Mouse (Mus musculus): ENCODE measurements around the gene Ston2.

Gene Ston2

DNA sequence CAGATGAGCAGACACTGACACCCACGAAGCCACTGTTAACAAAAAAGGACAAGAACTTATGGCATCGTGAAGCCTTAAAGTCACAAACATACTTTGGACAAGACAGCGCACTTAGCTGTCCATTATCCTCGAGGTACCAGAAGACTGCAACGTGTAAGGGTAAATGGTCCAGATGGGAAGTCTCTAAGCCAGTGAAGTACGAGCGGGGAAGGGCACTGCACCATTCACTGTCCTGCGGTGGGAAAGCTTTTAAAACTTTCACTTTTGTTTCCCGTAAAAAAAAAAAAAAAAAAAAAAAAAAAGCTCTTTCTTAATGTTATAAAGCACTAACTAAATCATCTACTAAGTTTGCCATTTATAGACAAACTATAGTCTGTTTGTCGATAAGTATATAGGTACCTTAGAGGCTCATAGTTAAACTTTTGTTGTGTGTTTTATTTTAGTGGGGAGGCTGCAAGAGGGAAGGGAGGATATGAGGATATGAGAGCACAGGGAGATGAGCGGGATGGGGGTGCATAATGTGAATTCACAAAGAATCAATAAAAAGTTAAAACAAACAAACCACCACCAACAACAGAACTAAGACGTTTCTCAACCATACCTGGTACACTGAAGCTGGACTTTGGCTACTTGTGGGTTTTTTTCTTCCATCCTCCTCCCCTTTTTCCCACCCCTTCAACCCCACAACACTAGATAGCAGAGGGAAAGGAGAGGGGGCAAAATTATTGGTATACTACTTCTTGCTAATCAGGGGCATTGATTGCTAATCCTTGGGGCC, 127.4 kb downstream of the Ston2 start:
- no peak for DNase-seq (ENCODE audit: low spot score)

DNA sequence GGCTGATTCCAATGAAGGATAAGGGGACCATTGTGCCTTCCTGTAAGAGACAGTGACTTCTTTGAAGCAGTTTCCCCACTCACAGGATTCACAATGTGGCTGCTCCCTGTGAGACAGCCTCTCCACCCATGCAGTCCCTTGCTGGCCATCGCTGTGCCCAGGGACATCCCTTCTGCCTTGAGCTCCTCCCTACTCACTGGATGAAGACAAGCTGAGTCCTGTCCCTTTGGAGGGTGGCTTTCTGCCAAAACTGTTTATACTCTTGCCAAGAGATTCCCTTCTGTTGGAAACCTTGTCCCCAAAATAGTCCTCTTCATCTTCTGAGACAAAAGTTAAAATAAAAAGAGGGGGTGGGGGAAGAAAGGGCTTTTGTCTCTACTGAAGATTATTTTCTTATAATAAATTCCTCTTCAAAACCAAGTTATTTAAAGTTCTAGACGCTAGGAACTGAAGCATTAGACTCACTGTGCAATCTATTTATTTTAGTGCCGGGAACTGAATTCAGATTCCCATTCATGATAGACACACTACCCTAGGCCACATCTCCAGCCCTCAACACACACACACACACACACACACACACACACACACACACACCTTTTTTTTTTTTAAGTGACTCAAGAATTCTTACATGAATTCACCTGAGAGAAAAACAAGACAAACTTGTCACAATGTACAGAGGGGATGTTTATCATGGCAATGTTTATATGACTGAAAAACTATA, 133.6 kb downstream of the Ston2 start:
- no peak for DNase-seq (ENCODE audit: low spot score)

DNA sequence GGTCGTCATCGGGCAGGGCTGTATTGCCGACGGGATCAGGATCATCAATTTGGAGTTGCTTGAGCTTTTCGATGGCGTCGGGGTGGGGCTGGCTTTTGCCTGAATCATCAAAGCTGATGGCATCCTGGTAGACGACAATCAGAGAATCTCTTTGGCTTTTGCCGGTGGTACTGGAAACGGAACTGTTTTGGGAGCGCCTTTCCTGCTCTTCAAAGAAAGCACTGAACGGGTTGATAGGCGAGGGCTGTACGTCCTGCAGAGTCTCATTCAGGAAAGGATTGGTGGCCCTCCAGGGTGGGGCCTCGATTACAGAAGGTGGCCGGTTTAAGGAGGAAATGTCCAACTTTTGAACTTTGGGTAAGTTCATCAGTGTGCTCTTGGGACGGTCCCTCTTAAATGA, 139.8 kb downstream of the Ston2 start:
- DNase-seq (ENCODE audit: low spot score): no peak

- DNase-seq (ENCODE audit: low spot score): no peak
These were observed 142.6 kb downstream of the Ston2 start for GRCm38 (mm10) chr12:91645361-91646123.

- no peak for DNase-seq (ENCODE audit: low spot score)
These were observed 145.0 kb downstream of the Ston2 start for GRCm38 (mm10) chr12:91643221-91643620.

GRCm38 (mm10) chr12:91642426-91643093, 145.6 kb downstream of the Ston2 start:
- DNase-seq (ENCODE audit: low spot score): no peak

- peak; percentile 71 for DNase-seq (ENCODE audit: low spot score)
These were observed 146.5 kb downstream of the Ston2 start for GRCm38 (mm10) chr12:91641631-91642141.

- peak; percentile 15 for DNase-seq (ENCODE audit: low spot score)
These were observed 147.1 kb downstream of the Ston2 start for GRCm38 (mm10) chr12:91641133-91641532.

DNA sequence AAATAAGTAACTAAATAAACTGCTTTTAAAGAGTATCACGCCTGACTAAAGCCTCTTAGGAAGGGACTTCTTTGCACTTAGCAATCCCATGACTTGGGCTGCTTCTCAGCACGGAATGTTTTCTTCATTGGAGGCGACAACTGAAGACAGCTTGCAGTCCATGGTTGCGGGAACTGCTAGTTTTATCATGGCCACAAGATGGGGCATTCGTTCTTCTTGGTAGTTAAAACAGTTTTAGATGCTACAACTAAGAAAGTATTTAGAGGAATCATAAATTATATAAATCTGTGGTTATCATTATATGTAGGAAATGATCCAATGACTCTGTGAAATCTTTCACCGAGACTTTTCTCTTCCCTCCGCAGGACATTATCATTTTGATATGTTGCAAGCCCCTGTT, 147.5 kb downstream of the Ston2 start:
- DNase-seq (ENCODE audit: low spot score): peak; percentile 83

DNA sequence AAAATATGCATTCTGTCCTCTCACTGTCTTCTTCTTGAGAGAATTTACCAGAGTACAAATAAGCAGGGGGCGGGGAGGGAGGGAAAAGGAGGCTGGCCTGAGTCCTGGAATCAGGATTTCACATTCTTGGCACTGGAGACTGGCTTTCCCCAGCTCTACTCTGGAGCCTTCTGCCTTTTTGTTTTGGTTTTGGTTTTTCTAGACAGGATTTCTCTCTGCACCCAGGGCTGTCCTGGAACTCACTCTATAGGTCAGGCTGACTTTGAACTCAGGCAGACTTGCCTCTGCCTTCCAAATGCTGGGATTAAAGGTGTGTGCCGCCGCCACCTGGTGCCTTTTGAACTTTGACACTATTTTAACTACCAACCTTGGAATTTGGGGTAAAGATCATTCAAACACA, 149.8 kb downstream of the Ston2 start:
- no peak for DNase-seq (ENCODE audit: low spot score)

- no peak for DNase-seq (ENCODE audit: low spot score)
These were observed 150.9 kb downstream of the Ston2 start for GRCm38 (mm10) chr12:91637136-91637909.

GRCm38 (mm10) chr12:91626482-91626881, 161.7 kb downstream of the Ston2 start:
- no peak for DNase-seq (ENCODE audit: low spot score)

GRCm38 (mm10) chr12:91625013-91625412, 163.2 kb downstream of the Ston2 start:
- no peak for DNase-seq (ENCODE audit: low spot score)

DNA sequence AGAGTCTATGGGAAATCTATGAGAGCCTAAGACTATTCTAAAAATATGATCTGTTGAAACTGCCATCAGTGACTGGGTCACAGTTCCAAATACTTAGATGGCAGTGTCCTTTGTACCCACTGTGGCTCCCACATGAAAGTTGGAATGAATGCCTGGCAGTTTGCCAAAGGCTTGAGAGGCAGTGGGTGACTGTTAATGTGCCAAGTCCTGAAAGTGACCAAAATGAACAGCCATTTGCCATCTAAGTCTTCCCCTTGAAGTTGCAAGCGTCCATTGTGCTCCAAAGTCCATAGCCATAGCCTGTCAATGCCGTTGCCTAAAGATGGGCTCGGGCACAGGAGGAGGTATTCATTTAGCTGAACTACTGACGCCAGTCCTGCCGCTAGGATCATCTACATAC, 178.8 kb downstream of the Ston2 start:
- DNase-seq (ENCODE audit: low spot score): no peak

GRCm38 (mm10) chr12:91607678-91608077, 180.5 kb downstream of the Ston2 start:
- peak; percentile 16 for DNase-seq (ENCODE audit: low spot score)

DNA sequence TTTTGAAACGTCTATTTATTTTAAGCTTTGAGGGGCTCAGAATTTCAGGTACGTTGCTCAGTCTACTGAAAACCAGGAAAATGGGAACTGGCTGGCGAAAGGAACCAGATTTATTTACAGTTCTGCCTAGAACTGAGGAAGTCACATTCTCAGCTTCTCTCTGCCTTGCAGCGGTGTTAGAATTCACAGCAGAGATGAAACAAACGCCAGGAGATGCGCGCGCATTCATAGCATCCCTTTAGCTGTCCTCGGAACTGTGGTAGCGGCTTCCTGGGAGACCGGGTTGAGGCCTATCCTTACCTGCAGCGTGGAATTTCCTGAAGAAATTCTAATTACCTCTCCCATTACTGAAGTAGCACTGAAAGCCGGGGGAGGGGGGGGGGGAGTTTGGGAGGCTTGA, 181.5 kb downstream of the Ston2 start:
- DNase-seq (ENCODE audit: low spot score): no peak

GRCm38 (mm10) chr12:91604600-91604999, 183.6 kb downstream of the Ston2 start:
- peak; percentile 29 for DNase-seq (ENCODE audit: low spot score)

DNA sequence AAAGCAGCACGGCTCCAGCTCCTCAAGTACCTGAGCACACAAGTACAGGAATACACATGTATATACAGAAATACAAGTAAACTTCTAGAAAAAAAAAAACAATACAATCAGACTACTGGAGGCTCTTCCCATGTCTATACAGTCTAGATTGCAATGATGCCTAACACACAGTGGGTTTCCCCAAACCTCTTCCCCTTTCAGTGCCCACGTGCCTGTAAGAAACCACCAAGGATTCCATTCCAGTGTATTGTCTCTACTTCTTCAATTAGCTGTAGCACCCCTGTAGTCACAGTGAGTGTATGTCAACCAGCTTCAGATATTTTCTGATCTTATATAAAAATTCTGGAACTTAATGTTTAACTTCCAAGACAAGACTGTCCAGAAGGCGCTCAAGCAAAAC, 196.1 kb downstream of the Ston2 start:
- no peak for DNase-seq (ENCODE audit: low spot score)

- peak; percentile 30 for DNase-seq (ENCODE audit: low spot score)
These were observed 197.0 kb downstream of the Ston2 start for GRCm38 (mm10) chr12:91591191-91591590.

DNA sequence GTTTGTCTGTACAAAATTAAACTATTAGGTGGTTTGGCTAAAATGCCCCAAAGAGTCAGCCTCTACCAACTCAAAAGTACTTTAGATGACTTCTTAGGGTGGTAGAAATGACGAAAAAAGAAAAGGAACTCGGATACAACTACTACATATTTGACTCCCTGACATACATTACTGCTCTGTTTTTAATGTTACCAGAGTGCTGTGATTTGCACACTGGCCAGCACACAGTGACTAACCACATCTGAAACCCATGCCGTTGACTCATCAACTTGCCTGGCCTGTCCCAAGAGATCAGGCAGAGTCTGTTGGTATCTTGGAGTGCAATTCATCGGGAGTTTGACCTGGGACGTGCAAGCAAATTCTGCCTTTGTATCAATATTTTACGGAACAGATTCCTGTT, 197.5 kb downstream of the Ston2 start:
- peak; percentile 70 for DNase-seq (ENCODE audit: low spot score)

Data from embryo, embryonic 10.5 days (tissue).